Mouse (Mus musculus) naive thymus-derived CD4-positive, alpha-beta T cell, adult 5 months (primary cell): ENCODE results near the gene Cldn17. TPM values are rescaled to one million over a fixed set of nuclear protein-coding genes. Genes with fewer than 3 reads are reported as not detected.

Experiments used
- polyA plus RNA-seq: library from polyadenylated mRNA; unstranded; fragments of 100-300 nt; shearing (Covaris generic); gene quantifications from one replicate; pipeline ENCODE4 v1.2.1, GENCODE M21; 2017

Cldn17 gene
- polyA plus RNA-seq = not detected

GRCm38 (mm10) chr16:88506878-88507277, at the start of gene Cldn17:
Gene Cldn17, minus strand, starts transcription at chr16:88506978.

Other genes with a start within 250 kb of the Cldn17 start
- gene Grik1, start 216.7 kb downstream of the Cldn17 start, polyA plus RNA-seq = 0.26 TPM
- gene Cldn8, start 56.2 kb upstream of the Cldn17 start, polyA plus RNA-seq = not detected
- not detected for gene Krtap24-1, start 105.3 kb upstream of the Cldn17 start, polyA plus RNA-seq
- gene 2310079G19Rik, start 120.7 kb upstream of the Cldn17 start, polyA plus RNA-seq = not detected
- gene Krtap26-1, start 140.8 kb upstream of the Cldn17 start, polyA plus RNA-seq = not detected
- gene Krtap27-1, start 164.7 kb upstream of the Cldn17 start, polyA plus RNA-seq = not detected
- gene 2310061N02Rik, start 201.0 kb upstream of the Cldn17 start, polyA plus RNA-seq = not detected
- not detected for gene Krtap13-1, start 221.9 kb upstream of the Cldn17 start, polyA plus RNA-seq
- not detected for gene Krtap13, start 244.7 kb upstream of the Cldn17 start, polyA plus RNA-seq